Mouse (Mus musculus) embryonic facial prominence, embryonic 11.5 days (tissue): Measurements from ENCODE around the gene Larp4. TPM values are rescaled to one million over a fixed set of nuclear protein-coding genes. Genes with fewer than 3 reads are reported as not detected.
"Not testable (repeated sequence)": the region's sequence is repeated elsewhere in the genome, so short reads cannot be mapped to it uniquely, and the experiment has no call there.

Experiments used
- ATAC-seq: fragments of 200-750 bp; cut with Nextera tagmentation; replicated peaks from 2 replicates; pipeline ENCODE4 v1.8.0; 2017; ENCODE audit warnings: low read depth; ENCODE audit not compliant: insufficient number of reproducible peaks, low FRiP score, low TSS enrichment
- DNase-seq: peaks from one replicate; pipeline ENCODE4 v3.0.0-alpha.2; 2015; ENCODE audit warnings: low spot score
- H3K27ac ChIP-seq: fragments of 300-500 bp; sonication (generic); replicated peaks from 2 replicates; pipeline ENCODE4 v1.5.1; 2014; ENCODE audit warnings: mild to moderate bottlenecking, low read depth, low read length, control low read depth
- H3K27me3 ChIP-seq: fragments of 300-500 bp; sonication (generic); 2 replicates; pipeline ENCODE4 v1.6.1; 2014; ENCODE audit warnings: mild to moderate bottlenecking, low read length, moderate library complexity, mixed read lengths; ENCODE audit not compliant: control insufficient read depth, insufficient read depth
- H3K36me3 ChIP-seq: fragments of 300-500 bp; sonication (generic); replicated peaks from 2 replicates; pipeline ENCODE4 v1.6.1; 2014; ENCODE audit warnings: low read depth, mild to moderate bottlenecking, low read length, moderate library complexity, mixed read lengths; ENCODE audit not compliant: control insufficient read depth, insufficient read depth
- H3K4me1 ChIP-seq: fragments of 300-500 bp; sonication (generic); 2 replicates; pipeline ENCODE4 v1.6.1; 2014; ENCODE audit warnings: low read length, mixed read lengths; ENCODE audit not compliant: control insufficient read depth, insufficient read depth
- H3K4me2 ChIP-seq: fragments of 300-500 bp; sonication (generic); 2 replicates; pipeline ENCODE4 v1.6.1; 2014; ENCODE audit warnings: low read depth, mild to moderate bottlenecking, control low read depth, low read length, moderate library complexity
- H3K4me3 ChIP-seq: fragments of 300-500 bp; sonication (generic); 2 replicates; pipeline ENCODE4 v1.5.1; 2014; ENCODE audit warnings: low read depth, low read length, control low read depth
- H3K9ac ChIP-seq: fragments of 300-500 bp; sonication (generic); replicated peaks from 2 replicates; pipeline ENCODE4 v1.6.1; 2014; ENCODE audit warnings: mild to moderate bottlenecking, control low read depth, low read length
- H3K9me3 ChIP-seq: fragments of 300-500 bp; sonication (generic); replicated peaks from 2 replicates; pipeline ENCODE4 v1.6.1; 2016; ENCODE audit warnings: mild to moderate bottlenecking, low read length, inconsistent platforms, mixed read lengths; ENCODE audit not compliant: control insufficient read depth
- WGBS: fragments of 180-500 bp; shearing (Covaris S2); extraction: QIAGEN DNeasy Blood & Tissue Kit; methylation state at CpG from one replicate; pipeline ENCODE4 v1.1.7; 2014; 5-methylcytosine and 5-hydroxymethylcytosine counted together
- polyA plus RNA-seq: library from polyadenylated mRNA; unstranded; fragments of >200 nt; fragmentation: Nextera tagmentation; extraction: Ambion mirVana; gene quantifications from 2 replicates; pipeline ENCODE4 v1.2.1, GENCODE M21; 2014

The Larp4 gene
- 36.4 and 37.0 TPM in 2 replicates for polyA plus RNA-seq

- H3K9ac ChIP-seq, H3K27ac ChIP-seq, H3K4me1 ChIP-seq, H3K36me3 ChIP-seq, H3K4me3 ChIP-seq, ATAC-seq, H3K4me2 ChIP-seq, H3K27me3 ChIP-seq, H3K9me3 ChIP-seq, DNase-seq: not testable (repeated sequence)
- 91% methylated on average over 6 of the region's 6 CpGs for WGBS
These were observed at the start of gene Larp4 for GRCm38 (mm10) chr15:99969765-99970164. Gene Larp4 (plus strand): TSS chr15:99970065.

- H3K27me3 ChIP-seq = no peaks in the 10 kb centered on the region
- H3K36me3 ChIP-seq = no peaks in the 10 kb centered on the region
- no peak overlapping the region for H3K4me2 ChIP-seq
- 81% methylated on average over 8 of the region's 8 CpGs for WGBS
- H3K27ac ChIP-seq = no peak overlapping the region
- H3K4me3 ChIP-seq = no peak overlapping the region
- H3K9ac ChIP-seq = no peak overlapping the region
- H3K9me3 ChIP-seq = no peaks in the 10 kb centered on the region
- ATAC-seq (no peak), DNase-seq (no peak)
- no peaks in the 10 kb centered on the region for H3K4me1 ChIP-seq
These were observed 38.6 kb upstream of the Larp4 start for GRCm38 (mm10) chr15:99931231-99931630.

- ATAC-seq (no peak), DNase-seq (no peak)
- Histone ChIP-seq H3K4me3 (no peak overlapping the region), H3K9me3 (no peaks in the 10 kb centered on the region), H3K4me1 (no peaks in the 10 kb centered on the region), H3K9ac (no peak overlapping the region), H3K27me3 (no peaks in the 10 kb centered on the region), H3K36me3 (no peaks in the 10 kb centered on the region), H3K4me2 (no peak overlapping the region), H3K27ac (no peak overlapping the region)
- WGBS = 55% methylated on average over 1 of the region's 1 CpGs
These were observed 35.4 kb upstream of the Larp4 start for GRCm38 (mm10) chr15:99934501-99934900.

- Histone ChIP-seq H3K36me3 (no peaks in the 10 kb centered on the region), H3K9me3 (no peaks in the 10 kb centered on the region), H3K9ac (no peak overlapping the region), H3K4me1 (no peaks in the 10 kb centered on the region), H3K4me2 (no peak overlapping the region), H3K27me3 (no peaks in the 10 kb centered on the region), H3K27ac (no peak overlapping the region), H3K4me3 (no peak overlapping the region)
- 94% methylated on average over 3 of the region's 3 CpGs for WGBS
- DNase-seq = no peak
- no peak for ATAC-seq
These were observed 33.2 kb upstream of the Larp4 start for GRCm38 (mm10) chr15:99936659-99937058.

- 85% methylated on average over 8 of the region's 8 CpGs for WGBS
- H3K4me3 ChIP-seq = no peak overlapping the region
- H3K27ac ChIP-seq = no peak overlapping the region
- DNase-seq (no peak), ATAC-seq (no peak)
- no peaks in the 10 kb centered on the region for H3K9me3 ChIP-seq
- H3K4me2 ChIP-seq = no peak overlapping the region
- no peaks in the 10 kb centered on the region for H3K36me3 ChIP-seq
- no peaks in the 10 kb centered on the region for H3K4me1 ChIP-seq
- no peak overlapping the region for H3K9ac ChIP-seq
- no peaks in the 10 kb centered on the region for H3K27me3 ChIP-seq
These were observed 32.0 kb upstream of the Larp4 start for GRCm38 (mm10) chr15:99937841-99938240.

- no peak for DNase-seq
- Histone ChIP-seq H3K9me3 (no peaks in the 10 kb centered on the region), H3K27ac (no peak overlapping the region), H3K27me3 (no peaks in the 10 kb centered on the region), H3K4me2 (no peak overlapping the region), H3K9ac (no peak overlapping the region), H3K4me1 (no peaks in the 10 kb centered on the region), H3K36me3 (no peaks in the 10 kb centered on the region), H3K4me3 (no peak overlapping the region)
- 50% methylated on average over 2 of the region's 2 CpGs for WGBS
- no peak for ATAC-seq
These were observed 29.4 kb upstream of the Larp4 start for GRCm38 (mm10) chr15:99940426-99940825.

- Histone ChIP-seq H3K36me3 (no peaks in the 10 kb centered on the region), H3K27me3 (no peaks in the 10 kb centered on the region), H3K4me2 (no peak overlapping the region), H3K4me3 (no peak overlapping the region), H3K9ac (no peak overlapping the region), H3K9me3 (no peaks in the 10 kb centered on the region), H3K4me1 (no peaks in the 10 kb centered on the region), H3K27ac (no peak overlapping the region)
- WGBS = 60% methylated on average over 4 of the region's 4 CpGs
- DNase-seq = no peak
- no peak for ATAC-seq
These were observed 28.8 kb upstream of the Larp4 start for GRCm38 (mm10) chr15:99940970-99941630.

GRCm38 (mm10) chr15:99955324-99955723 lies 14.5 kb upstream of the Larp4 start:
- no peaks in the 10 kb centered on the region for H3K4me1 ChIP-seq
- no peak overlapping the region for H3K9ac ChIP-seq
- H3K9me3 ChIP-seq = no peaks in the 10 kb centered on the region
- H3K27ac ChIP-seq = no peak overlapping the region
- ATAC-seq = no peak
- WGBS = 78% methylated on average over 4 of the region's 4 CpGs
- H3K4me3 ChIP-seq = no peak overlapping the region
- H3K4me2 ChIP-seq = no peak overlapping the region
- DNase-seq = no peak
- H3K27me3 ChIP-seq = no peaks in the 10 kb centered on the region
- H3K36me3 ChIP-seq = no peaks in the 10 kb centered on the region
